Mouse (Mus musculus) adrenal gland, postnatal 14 days (tissue): ENCODE measurements at regions not wholly inside any gene's neighbourhood (a gene's known extent, or its start where the extent isn't known, plus 50 kb on each side); places are given as distances from the start of the nearest gene placed in this dataset.

ENCODE experiments used
- DNase-seq: peaks from one replicate; pipeline ENCODE4 v3.0.0; 2021; ENCODE audit warnings: mixed read lengths

DNA sequence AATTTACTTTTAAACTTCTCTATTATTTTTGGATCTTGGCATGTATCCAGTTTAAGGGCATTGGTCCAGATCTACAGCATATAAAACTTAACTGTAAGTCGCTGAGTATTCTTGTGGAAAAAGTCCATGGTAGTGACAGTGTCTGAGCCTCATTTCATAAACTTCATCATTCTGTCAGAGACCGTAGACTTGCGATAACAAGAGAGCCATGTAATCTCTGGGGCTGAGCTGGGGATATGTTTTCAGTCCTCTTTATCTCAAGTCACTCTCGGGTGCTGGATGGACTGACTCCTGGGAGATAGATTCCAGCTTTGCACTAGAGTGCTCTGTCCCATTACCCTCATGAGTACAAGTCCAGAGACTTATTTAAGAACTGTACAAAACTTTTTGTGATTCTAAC, 362.0 kb downstream of the Fat4 start:
- DNase-seq, result no peak

- DNase-seq, result no peak
These were observed 362.6 kb downstream of the Fat4 start for GRCm38 (mm10) chr3:39249224-39249892.

- no peak for DNase-seq
These were observed 366.3 kb downstream of the Fat4 start for GRCm38 (mm10) chr3:39253076-39253475.

DNA sequence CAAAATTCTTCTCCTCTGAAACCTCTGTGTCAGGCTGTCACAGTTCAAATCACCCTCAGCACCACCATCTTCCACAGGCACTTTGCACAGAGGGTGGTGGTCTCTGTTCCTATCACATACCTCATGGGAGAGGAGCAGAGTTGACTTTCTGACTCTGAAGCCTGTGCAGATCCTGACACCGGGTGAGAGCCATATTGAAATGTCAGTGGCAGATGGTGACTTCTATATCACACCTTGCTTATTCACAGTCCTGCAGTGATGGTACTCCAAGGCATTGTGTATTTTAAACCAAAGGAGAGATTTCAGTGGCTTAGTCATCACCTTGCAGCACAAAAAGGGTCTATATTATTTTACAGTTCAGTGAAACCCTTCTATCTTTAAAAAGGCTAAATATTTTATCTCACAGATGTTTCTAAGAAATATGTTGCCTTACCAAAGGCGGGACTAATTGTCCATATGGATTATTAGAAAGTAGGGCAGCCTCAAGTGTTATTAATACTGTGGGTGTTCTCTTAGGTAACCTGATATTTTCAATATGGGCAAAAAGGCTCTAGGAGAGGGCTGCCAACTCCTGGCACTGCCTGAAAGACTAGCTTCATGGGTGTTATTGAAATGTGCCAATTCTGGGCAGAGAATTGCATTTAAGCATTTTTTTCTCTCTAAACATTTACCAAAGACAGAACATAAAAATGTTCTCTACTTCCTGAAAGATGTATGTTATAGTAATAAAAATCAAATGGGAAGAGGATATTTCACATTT, 378.1 kb downstream of the Fat4 start:
- no peak for DNase-seq

DNA sequence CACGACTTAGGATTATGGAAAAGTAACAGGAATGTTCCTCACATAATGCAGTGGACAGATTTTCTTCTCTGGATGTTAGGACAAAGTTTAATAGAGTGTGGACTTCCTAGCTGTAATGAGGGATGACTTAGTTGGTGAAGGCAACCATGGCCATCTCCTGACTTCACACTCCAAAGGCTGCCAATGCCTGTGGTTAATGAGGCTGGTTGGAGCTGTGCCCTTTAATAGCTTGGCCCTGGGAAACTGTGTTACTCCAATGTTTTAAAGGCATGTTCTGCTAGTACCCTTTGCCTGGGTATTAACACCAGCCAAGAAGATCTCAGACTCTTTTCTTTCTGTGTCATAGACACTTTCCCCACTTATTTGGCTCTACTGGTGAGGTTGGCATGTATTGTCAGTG, 378.9 kb downstream of the Fat4 start:
- DNase-seq, result no peak

GRCm38 (mm10) chr3:39269388-39269787, 382.6 kb downstream of the Fat4 start:
- DNase-seq, result no peak

DNA sequence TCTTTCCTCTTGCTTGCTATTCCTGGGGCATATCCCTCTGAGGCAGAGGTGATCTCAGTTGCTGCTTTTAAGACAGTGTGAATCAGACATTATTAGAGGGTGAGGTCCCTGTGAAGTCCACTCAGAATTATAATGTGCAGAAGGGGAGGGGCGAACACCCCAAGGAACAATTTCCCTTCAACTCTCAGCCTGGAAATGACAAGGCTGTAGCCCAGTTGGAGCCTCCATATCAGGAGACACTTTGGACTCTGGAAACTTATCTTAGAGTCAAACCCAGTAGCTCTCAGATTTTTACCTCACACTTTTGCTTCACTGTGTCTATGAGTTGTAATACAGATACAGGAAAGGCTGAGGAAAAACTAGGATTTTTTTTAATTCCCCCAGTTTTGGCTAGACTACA, 385.9 kb downstream of the Fat4 start:
- DNase-seq, result no peak

GRCm38 (mm10) chr3:39276897-39277296, 390.2 kb downstream of the Fat4 start:
- no peak for DNase-seq

GRCm38 (mm10) chr3:39277310-39277709, 390.6 kb downstream of the Fat4 start:
- no peak for DNase-seq

GRCm38 (mm10) chr3:39295255-39295654, 408.5 kb downstream of the Fat4 start:
- DNase-seq, result no peak

DNA sequence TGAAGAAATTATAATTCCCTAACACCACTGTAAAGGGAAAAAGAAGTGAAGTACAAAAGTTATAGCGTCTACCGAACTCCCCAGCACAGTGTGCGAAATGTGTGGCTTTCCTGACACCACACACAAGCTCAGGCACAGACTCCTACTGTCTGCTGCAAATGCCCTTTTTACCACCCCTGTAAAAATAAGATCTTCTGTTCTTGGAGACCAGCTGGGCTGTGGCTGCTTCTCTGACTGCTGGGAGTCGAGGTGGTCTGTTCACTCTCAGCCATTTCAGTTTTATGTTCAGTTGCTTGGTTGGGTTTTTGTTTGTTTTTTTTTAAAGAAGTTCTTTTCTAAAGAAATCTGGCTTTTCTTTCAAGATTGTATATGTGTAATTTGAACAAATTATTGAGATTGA, 409.5 kb downstream of the Fat4 start:
- no peak for DNase-seq

DNA sequence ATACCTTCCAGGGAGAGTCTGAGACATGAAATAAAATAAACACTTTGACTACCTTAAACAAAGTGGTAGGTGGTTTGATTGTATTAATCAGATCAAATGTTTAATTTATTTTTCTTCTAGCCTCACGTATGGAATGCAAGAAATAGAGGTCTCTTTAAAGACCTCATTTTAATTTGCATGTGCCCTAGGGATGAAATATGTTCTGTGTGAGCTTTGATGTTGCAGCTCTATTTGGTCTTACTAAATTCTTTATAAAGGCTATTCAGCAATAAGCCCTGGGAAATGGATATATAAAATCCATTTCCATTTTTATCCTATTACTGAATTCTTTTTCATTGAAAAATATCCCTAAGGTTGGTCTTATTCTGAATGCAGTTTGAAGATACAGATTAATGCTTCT, 422.7 kb downstream of the Fat4 start:
- DNase-seq, result no peak

DNA sequence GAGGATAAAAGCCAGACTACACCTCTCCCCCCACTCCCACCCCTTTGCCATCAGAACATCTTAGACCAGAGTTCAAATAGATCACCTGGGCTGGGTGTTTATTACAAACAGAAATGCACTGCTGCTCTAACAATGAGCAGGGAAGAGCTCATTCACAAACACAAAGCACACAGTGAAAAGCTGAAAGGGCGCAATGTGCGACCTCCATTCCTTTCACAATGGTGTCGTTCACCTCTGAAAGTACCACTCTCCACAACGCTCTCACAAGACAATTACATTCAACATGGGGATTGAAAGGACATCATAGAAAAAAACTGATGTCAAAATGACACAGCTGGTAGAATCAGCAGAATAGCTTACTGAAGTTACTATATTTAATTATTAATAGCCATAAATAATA, 426.8 kb downstream of the Fat4 start:
- DNase-seq, result no peak

GRCm38 (mm10) chr3:39320851-39321250, 434.1 kb downstream of the Fat4 start:
- no peak for DNase-seq

DNA sequence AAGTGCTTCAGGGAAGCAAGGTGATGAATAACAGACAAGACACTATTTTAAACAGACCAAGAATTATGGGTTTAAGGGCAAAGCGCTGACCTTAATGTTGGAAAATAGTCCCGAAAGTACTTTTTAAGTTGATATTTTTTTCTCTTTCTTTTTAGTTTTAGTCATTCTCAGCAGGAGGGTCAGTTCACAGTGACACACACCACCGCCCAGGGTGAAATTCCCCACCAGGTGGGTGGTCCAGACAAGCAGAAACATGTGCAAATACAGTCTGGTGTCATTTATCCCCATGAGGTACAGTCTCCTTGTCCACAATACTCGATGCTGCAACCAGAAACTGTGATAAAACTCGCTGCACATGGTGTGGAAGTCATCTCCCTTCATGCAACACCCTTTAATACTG, 435.5 kb downstream of the Fat4 start:
- no peak for DNase-seq

GRCm38 (mm10) chr3:39335612-39336230, 449.0 kb downstream of the Fat4 start:
- no peak for DNase-seq

GRCm38 (mm10) chr3:39341161-39341687, 454.5 kb downstream of the Fat4 start:
- no peak for DNase-seq

- DNase-seq, result no peak
These were observed 457.3 kb downstream of the Fat4 start for GRCm38 (mm10) chr3:39344078-39344477.

- no peak for DNase-seq
These were observed 460.8 kb downstream of the Fat4 start for GRCm38 (mm10) chr3:39347578-39347977.

GRCm38 (mm10) chr3:39357012-39357411, 470.3 kb downstream of the Fat4 start:
- DNase-seq, result no peak

- DNase-seq, result no peak
These were observed 473.5 kb downstream of the Fat4 start for GRCm38 (mm10) chr3:39360278-39360677.

- DNase-seq, result no peak
These were observed 484.2 kb downstream of the Fat4 start for GRCm38 (mm10) chr3:39370926-39371325.

GRCm38 (mm10) chr3:39372426-39372950, 485.7 kb downstream of the Fat4 start:
- DNase-seq, result no peak
